Mouse (Mus musculus) urinary bladder, adult 2 months (tissue): ENCODE results near the gene Hmga2. TPM values are rescaled to one million over a fixed set of nuclear protein-coding genes. Genes with fewer than 3 reads are reported as not detected.
A peak's percentile ranks its signal among the peaks of the same experiment; 100 is the strongest.

Experiments
- DNase-seq: peaks from one replicate; pipeline ENCODE4 v3.0.0; 2022; ENCODE audit warnings: low spot score
- polyA plus RNA-seq: library from polyadenylated mRNA; depleted of rRNA; stranded (reverse); fragments of >200 nt; gene quantifications from 2 replicates; pipeline ENCODE4 v1.2.3, GENCODE M21; 2012

The Hmga2 gene
- polyA plus RNA-seq, 1 experiment = not detected

- no peak for DNase-seq
These were observed 3.1 kb downstream of the Hmga2 start for GRCm38 (mm10) chr10:120473218-120473617.

GRCm38 (mm10) chr10:120472606-120473005, 3.7 kb downstream of the Hmga2 start:
- no peak for DNase-seq

GRCm38 (mm10) chr10:120465121-120465520, 11.1 kb downstream of the Hmga2 start:
- DNase-seq = no peak

- DNase-seq = no peak
These were observed 14.5 kb downstream of the Hmga2 start for GRCm38 (mm10) chr10:120461769-120462168.

GRCm38 (mm10) chr10:120461301-120461700, 15.0 kb downstream of the Hmga2 start:
- DNase-seq = no peak

- DNase-seq = no peak
These were observed 17.4 kb downstream of the Hmga2 start for GRCm38 (mm10) chr10:120458866-120459265.

- no peak for DNase-seq
These were observed 26.5 kb downstream of the Hmga2 start for GRCm38 (mm10) chr10:120449661-120450284.

- DNase-seq = no peak
These were observed 29.5 kb downstream of the Hmga2 start for GRCm38 (mm10) chr10:120446799-120447198.

GRCm38 (mm10) chr10:120446206-120446605, 30.1 kb downstream of the Hmga2 start:
- DNase-seq = no peak

GRCm38 (mm10) chr10:120444463-120445070, 31.7 kb downstream of the Hmga2 start:
- no peak for DNase-seq

GRCm38 (mm10) chr10:120443757-120444311, 32.4 kb downstream of the Hmga2 start:
- DNase-seq = no peak

- no peak for DNase-seq
These were observed 35.0 kb downstream of the Hmga2 start for GRCm38 (mm10) chr10:120441254-120441653.

GRCm38 (mm10) chr10:120434433-120434832, 41.8 kb downstream of the Hmga2 start:
- DNase-seq = no peak

GRCm38 (mm10) chr10:120433463-120433815, 42.8 kb downstream of the Hmga2 start:
- no peak for DNase-seq

GRCm38 (mm10) chr10:120432731-120433462, 43.4 kb downstream of the Hmga2 start:
- DNase-seq = no peak

GRCm38 (mm10) chr10:120432081-120432480, 44.2 kb downstream of the Hmga2 start:
- DNase-seq = no peak

- no peak for DNase-seq
These were observed 44.8 kb downstream of the Hmga2 start for GRCm38 (mm10) chr10:120431435-120431834.

GRCm38 (mm10) chr10:120430422-120430821, 45.8 kb downstream of the Hmga2 start:
- no peak for DNase-seq

- no peak for DNase-seq
These were observed 46.5 kb downstream of the Hmga2 start for GRCm38 (mm10) chr10:120429758-120430259.

- no peak for DNase-seq
These were observed 47.1 kb downstream of the Hmga2 start for GRCm38 (mm10) chr10:120429199-120429551.

GRCm38 (mm10) chr10:120428430-120429198, 47.7 kb downstream of the Hmga2 start:
- peak; percentile 34 for DNase-seq

GRCm38 (mm10) chr10:120426086-120426610, 50.1 kb downstream of the Hmga2 start:
- no peak for DNase-seq
